Mouse (Mus musculus): ENCODE data around the gene Dlg1.

- TF ChIP-seq CTCF (IDR thresholded peaks at IDR 0.05; ENCODE audit: insufficient read depth, low read depth, low read length) (no peak), POLR2A (IDR thresholded peaks at IDR 0.05; ENCODE audit: insufficient read depth, low read depth, low read length) (no peak)
These were observed 19.0 kb downstream of the Dlg1 start for GRCm38 (mm10) chr16:31682291-31682690.

Data from olfactory bulb, adult 2 months (tissue).